Mouse (Mus musculus): ENCODE measurements around the gene Pcyt1a. TPM values are rescaled to one million over a fixed set of nuclear protein-coding genes. Genes with fewer than 3 reads are reported as not detected.
A peak's percentile ranks its signal among the peaks of the same experiment; 100 is the strongest.

Gene Pcyt1a
- total and polyA plus RNA-seq, 2 experiments: 28.6 to 56.1 TPM

DNA sequence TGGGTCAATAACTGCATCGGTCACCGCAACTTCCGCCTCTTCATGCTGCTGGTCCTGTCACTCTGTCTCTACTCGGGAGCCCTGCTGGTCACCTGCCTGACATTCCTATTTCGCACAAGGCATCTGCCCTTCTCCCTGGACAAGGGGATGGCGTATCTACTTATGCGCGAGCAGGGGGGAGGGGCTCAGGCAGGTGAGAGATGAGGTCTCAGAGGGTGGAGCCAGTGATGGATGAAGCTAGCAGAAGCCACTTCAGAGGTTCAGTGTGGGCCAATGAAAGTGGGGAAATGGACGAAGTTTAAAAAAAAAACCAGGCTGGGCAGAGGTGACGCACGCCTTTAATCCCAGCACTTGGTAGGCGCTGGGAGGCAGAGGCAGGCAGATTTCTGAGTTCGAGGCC is 68.3 kb downstream of the Pcyt1a start:
- Histone ChIP-seq H3K27me3 (ENCODE audit: control insufficient read depth, insufficient read depth, low read length) (no peaks in the 10 kb centered on the region), H3K4me3 (ENCODE audit: insufficient read depth, low read depth, low read length) (no peak overlapping the region), H3K36me3 (ENCODE audit: control insufficient read depth, insufficient read depth, low read length) (no peaks in the 10 kb centered on the region), H3K27ac (replicated peaks; ENCODE audit: insufficient read depth, low read depth, low read length) (no peak overlapping the region), H3K9ac (ENCODE audit: low read depth, low read length) (no peak overlapping the region), H3K79me2 (ENCODE audit: control insufficient read depth, insufficient read depth, low read length) (no peaks in the 10 kb centered on the region), H3K4me1 (ENCODE audit: control insufficient read depth, insufficient read depth, low read length) (no peaks in the 10 kb centered on the region)
- TF ChIP-seq CTCF (IDR thresholded peaks at IDR 0.05; ENCODE audit: low read depth, low read length) (no peak), POLR2A (IDR thresholded peaks at IDR 0.05; ENCODE audit: extremely low read depth, insufficient read depth, low read length) (no peak)
- DNase-seq (ENCODE audit: extremely low read depth, low read depth, low spot score): no peak
- WGBS: 64% methylated on average over 13 of the region's 13 CpGs

DNA sequence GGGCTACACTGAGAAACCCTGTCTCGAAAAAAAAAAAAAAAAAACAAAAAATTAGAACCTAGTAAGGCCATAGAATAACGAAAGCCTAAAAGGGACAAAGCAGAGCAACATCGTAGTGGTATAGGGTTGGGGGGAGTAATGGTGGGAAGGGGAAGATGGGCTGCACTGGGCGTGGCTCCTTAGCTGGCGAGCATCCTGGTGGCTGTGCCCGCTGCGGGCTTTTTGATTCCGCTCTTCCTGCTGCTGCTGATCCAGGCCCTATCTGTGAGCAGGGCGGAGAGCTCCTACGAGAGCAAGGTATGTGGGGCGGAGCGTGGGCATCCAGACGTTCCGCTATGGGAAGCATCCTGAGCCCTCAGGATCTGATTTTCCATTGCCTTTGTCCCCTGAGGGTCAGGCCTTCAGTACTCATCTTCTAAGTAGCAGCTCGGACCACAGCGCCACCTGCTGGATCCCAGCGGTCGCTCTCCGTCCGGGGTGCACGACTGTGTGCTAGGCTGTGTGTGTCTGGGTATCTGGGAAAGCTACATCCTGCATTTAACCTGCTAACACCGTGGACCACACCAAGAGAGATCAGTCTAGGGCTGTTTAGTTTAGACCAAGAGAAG is 68.8 kb downstream of the Pcyt1a start:
- peak; percentile 98 for TF ChIP-seq CTCF (IDR thresholded peaks at IDR 0.05; ENCODE audit: low read depth, low read length)
- no peak for TF ChIP-seq POLR2A (IDR thresholded peaks at IDR 0.05; ENCODE audit: extremely low read depth, insufficient read depth, low read length)
- Histone ChIP-seq H3K27me3 (ENCODE audit: control insufficient read depth, insufficient read depth, low read length) (no peaks in the 10 kb centered on the region), H3K79me2 (ENCODE audit: control insufficient read depth, insufficient read depth, low read length) (no peaks in the 10 kb centered on the region), H3K27ac (replicated peaks; ENCODE audit: insufficient read depth, low read depth, low read length) (no peak overlapping the region), H3K36me3 (ENCODE audit: control insufficient read depth, insufficient read depth, low read length) (no peaks in the 10 kb centered on the region), H3K4me1 (ENCODE audit: control insufficient read depth, insufficient read depth, low read length) (no peaks in the 10 kb centered on the region), H3K9ac (ENCODE audit: low read depth, low read length) (no peak overlapping the region), H3K4me3 (ENCODE audit: insufficient read depth, low read depth, low read length) (no peak overlapping the region)
- WGBS: 16% methylated on average over 22 of the region's 22 CpGs
- DNase-seq (ENCODE audit: extremely low read depth, low read depth, low spot score): peak; percentile 29

DNA sequence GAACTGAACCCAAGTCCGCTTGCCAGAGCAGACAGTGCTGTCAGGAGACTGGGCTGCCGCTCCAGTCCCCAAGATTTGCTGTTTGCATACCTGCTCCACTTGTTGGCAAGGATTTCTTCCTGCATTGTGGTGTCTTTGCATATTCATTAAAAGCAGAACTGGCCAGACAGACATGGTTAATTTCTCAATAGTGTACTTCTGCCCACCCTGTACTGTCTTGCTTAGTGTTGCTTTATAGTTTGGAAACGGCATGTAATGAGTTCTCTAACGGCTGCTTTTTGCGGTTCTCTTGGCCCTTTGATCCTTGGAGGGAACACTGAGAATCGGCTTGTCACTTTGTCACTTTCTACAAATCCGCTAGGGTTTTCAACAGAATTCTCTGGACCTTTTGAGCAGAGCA is 70.7 kb downstream of the Pcyt1a start:
- H3K36me3 ChIP-seq (ENCODE audit: control insufficient read depth, insufficient read depth, low read length): no peaks in the 10 kb centered on the region
- 73% methylated on average over 7 of the region's 7 CpGs for WGBS
- no peaks in the 10 kb centered on the region for H3K27me3 ChIP-seq (ENCODE audit: control insufficient read depth, insufficient read depth, low read length)
- no peak overlapping the region for H3K9ac ChIP-seq (ENCODE audit: low read depth, low read length)
- no peak overlapping the region for H3K27ac ChIP-seq (replicated peaks; ENCODE audit: insufficient read depth, low read depth, low read length)
- H3K4me1 ChIP-seq (ENCODE audit: control insufficient read depth, insufficient read depth, low read length): peaks cover 2% of the 10 kb centered on the region; the same call in 1 of the 2 replicates
- H3K4me3 ChIP-seq (ENCODE audit: insufficient read depth, low read depth, low read length): no peak overlapping the region
- no peak for DNase-seq (ENCODE audit: extremely low read depth, low read depth, low spot score)
- TF ChIP-seq POLR2A (IDR thresholded peaks at IDR 0.05; ENCODE audit: extremely low read depth, insufficient read depth, low read length) (no peak), CTCF (IDR thresholded peaks at IDR 0.05; ENCODE audit: low read depth, low read length) (no peak)
- no peaks in the 10 kb centered on the region for H3K79me2 ChIP-seq (ENCODE audit: control insufficient read depth, insufficient read depth, low read length)

DNA sequence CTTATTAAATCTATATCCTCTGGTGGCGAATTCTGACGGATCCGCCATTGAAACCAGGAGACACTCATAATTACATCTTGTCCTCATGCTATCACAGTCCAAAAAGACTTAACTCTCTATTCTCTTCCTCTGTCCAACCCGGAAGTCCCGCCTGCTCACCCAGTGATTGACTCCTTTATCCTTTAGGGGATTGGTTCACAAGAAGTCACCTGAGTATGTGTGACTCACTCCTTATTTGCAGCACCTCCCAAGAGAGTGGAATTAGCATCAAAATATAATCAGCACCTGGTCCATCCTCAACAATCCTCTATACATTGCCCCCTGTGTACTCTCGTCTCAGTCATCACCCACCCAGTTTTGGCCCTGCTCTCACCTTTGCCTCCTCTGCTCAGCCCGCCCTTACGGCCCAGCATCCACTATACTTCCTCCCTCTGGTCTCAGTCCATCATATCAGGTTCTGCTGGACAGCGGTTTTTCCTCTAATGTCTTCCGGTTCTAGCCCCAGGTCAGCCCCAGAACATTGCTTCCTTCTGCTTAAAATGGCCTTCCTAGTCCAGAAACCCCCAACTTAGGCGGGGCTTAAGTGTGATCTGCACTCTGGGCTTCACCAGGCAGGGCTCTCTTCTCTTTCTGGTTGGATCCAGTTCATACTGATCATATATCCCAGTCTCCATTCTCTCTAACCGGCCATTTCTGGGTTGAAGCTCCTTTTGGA is 72.1 kb downstream of the Pcyt1a start:
- Histone ChIP-seq H3K79me2 (ENCODE audit: control insufficient read depth, insufficient read depth, low read length) (no peaks in the 10 kb centered on the region), H3K36me3 (ENCODE audit: control insufficient read depth, insufficient read depth, low read length) (no peaks in the 10 kb centered on the region), H3K9ac (ENCODE audit: low read depth, low read length) (no peak overlapping the region), H3K4me1 (ENCODE audit: control insufficient read depth, insufficient read depth, low read length) (peaks cover 2% of the 10 kb centered on the region; the same call in 1 of the 2 replicates), H3K27me3 (ENCODE audit: control insufficient read depth, insufficient read depth, low read length) (no peaks in the 10 kb centered on the region), H3K4me3 (ENCODE audit: insufficient read depth, low read depth, low read length) (no peak overlapping the region), H3K27ac (replicated peaks; ENCODE audit: insufficient read depth, low read depth, low read length) (no peak overlapping the region)
- no peak for TF ChIP-seq CTCF (IDR thresholded peaks at IDR 0.05; ENCODE audit: low read depth, low read length)
- no peak for TF ChIP-seq POLR2A (IDR thresholded peaks at IDR 0.05; ENCODE audit: extremely low read depth, insufficient read depth, low read length)
- DNase-seq (ENCODE audit: extremely low read depth, low read depth, low spot score): no peak
- WGBS: 85% methylated on average over 12 of the region's 12 CpGs

DNA sequence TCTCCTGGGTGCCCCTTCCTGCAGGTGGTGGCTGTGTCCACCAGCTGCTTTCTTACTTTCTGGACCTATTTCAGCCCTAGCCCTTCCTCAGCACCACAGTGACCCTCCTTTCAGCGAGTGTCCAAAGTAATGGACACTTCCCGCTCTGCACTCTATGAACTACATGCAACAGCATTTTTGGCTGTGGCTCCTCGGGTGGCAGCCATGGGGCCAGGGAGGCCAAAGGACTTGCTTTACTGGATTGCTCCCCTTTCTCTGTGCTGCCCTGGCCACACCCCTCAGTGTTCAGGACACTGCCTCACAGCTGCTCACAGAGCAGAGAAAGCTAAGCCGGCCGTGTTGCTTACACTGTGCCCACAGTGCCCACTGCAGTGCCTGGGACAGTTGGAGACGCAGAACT is 72.9 kb downstream of the Pcyt1a start:
- Histone ChIP-seq H3K79me2 (ENCODE audit: control insufficient read depth, insufficient read depth, low read length) (no peaks in the 10 kb centered on the region), H3K4me1 (ENCODE audit: control insufficient read depth, insufficient read depth, low read length) (peaks cover 2% of the 10 kb centered on the region; the same call in 1 of the 2 replicates), H3K36me3 (ENCODE audit: control insufficient read depth, insufficient read depth, low read length) (no peaks in the 10 kb centered on the region), H3K9ac (ENCODE audit: low read depth, low read length) (no peak overlapping the region), H3K4me3 (ENCODE audit: insufficient read depth, low read depth, low read length) (no peak overlapping the region), H3K27me3 (ENCODE audit: control insufficient read depth, insufficient read depth, low read length) (no peaks in the 10 kb centered on the region), H3K27ac (replicated peaks; ENCODE audit: insufficient read depth, low read depth, low read length) (no peak overlapping the region)
- TF ChIP-seq CTCF (IDR thresholded peaks at IDR 0.05; ENCODE audit: low read depth, low read length) (no peak), POLR2A (IDR thresholded peaks at IDR 0.05; ENCODE audit: extremely low read depth, insufficient read depth, low read length) (no peak)
- 87% methylated on average over 6 of the region's 6 CpGs for WGBS
- no peak for DNase-seq (ENCODE audit: extremely low read depth, low read depth, low spot score)

DNA sequence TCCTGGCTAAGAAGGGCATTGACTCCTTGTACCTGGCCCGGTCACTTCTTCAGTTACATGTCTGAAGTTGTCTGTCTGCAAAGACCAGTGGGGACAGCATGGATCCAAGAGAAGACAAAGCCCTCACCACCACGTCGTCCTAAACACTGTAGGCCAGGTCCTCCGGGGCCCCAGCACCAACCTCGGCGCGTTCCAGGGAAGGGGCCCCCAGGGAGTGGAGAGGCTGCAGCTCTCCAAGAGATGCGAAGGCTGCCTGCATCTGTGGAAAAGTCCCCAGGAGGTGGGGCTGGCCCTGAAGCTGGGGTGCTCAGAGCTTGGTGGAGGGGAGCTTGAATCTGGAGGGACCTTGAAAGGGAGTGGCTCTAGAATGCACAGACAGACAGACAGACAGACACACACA is 75.6 kb downstream of the Pcyt1a start:
- no peak for DNase-seq (ENCODE audit: extremely low read depth, low read depth, low spot score)
- peaks cover 2% of the 10 kb centered on the region; the same call in 1 of the 2 replicates for H3K4me1 ChIP-seq (ENCODE audit: control insufficient read depth, insufficient read depth, low read length)
- H3K9ac ChIP-seq (ENCODE audit: low read depth, low read length): no peak overlapping the region
- H3K27ac ChIP-seq (replicated peaks; ENCODE audit: insufficient read depth, low read depth, low read length): no peak overlapping the region
- no peaks in the 10 kb centered on the region for H3K79me2 ChIP-seq (ENCODE audit: control insufficient read depth, insufficient read depth, low read length)
- 92% methylated on average over 8 of the region's 8 CpGs for WGBS
- H3K36me3 ChIP-seq (ENCODE audit: control insufficient read depth, insufficient read depth, low read length): no peaks in the 10 kb centered on the region
- no peak for TF ChIP-seq POLR2A (IDR thresholded peaks at IDR 0.05; ENCODE audit: extremely low read depth, insufficient read depth, low read length)
- TF ChIP-seq CTCF (IDR thresholded peaks at IDR 0.05; ENCODE audit: low read depth, low read length): no peak
- no peak overlapping the region for H3K4me3 ChIP-seq (ENCODE audit: insufficient read depth, low read depth, low read length)
- no peaks in the 10 kb centered on the region for H3K27me3 ChIP-seq (ENCODE audit: control insufficient read depth, insufficient read depth, low read length)

Measured in liver, adult 2 months (tissue).